15 mouse cellular contexts compared by ENCODE assay signal in the genomic region with DNA sequence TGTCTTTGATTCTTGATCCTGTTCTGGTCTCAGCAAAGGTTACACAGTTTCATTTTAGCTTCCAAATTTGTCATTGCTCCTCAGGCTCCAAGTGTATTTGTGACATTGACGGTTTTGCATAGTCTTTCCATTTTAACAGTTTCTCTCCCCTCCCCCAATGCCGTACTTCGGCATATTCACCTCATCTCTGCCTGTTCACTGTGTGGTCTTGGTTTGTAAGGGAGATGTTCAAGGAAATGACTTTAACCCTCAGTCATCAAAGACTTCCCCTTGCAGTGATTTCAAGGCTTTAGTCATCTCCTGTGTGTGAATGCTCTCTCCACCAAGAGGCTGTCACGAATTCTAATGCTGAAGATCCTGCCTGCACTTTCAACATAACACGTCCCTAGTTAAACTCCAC.
"Had no signal": no experiment of that assay in that cellular context is flagged by ENCODE, and none has a peak within 500 bp of the region (broad histone marks: within the 10 kb centered on the region; RNA-seq: fewer than 3 reads in every experiment).

No protein-coding gene starts in this region.

- ATAC-seq: liver, postnatal 0 days; lung, postnatal 0 days; midbrain, embryonic 13.5 days; midbrain, embryonic 16.5 days had no signal

- DNase-seq: kidney, adult 8-10 months; kidney, postnatal 10 days; kidney, postnatal 36 days; left cerebral cortex, postnatal 4 days; liver, postnatal 0 days; lung, embryonic 14.5 days; lung, postnatal 36 days; retina, postnatal 1 day; right cerebral cortex, postnatal 25 days; spleen, adult 18-20 months; thymus, adult 18-20 months; thymus, postnatal 25 days had no signal
